ENCODE assay signal across 8 mouse cellular contexts in genomic region chr9:14381353-14382055, GRCm38 (mm10). TPM values are rescaled to one million over a fixed set of nuclear protein-coding genes. Genes with fewer than 3 reads are reported as not detected.
DNase-seq lines count a peak whose midpoint lies in the region; ATAC-seq and TF ChIP-seq lines count a peak whose summit lies in the region.

Gene Endod1, minus strand, starts transcription at chr9:14381507.

- H3K4me3 ChIP-seq in C2C12 (ENCODE audit: insufficient read depth, poor library complexity, severe bottlenecking) = peak within 1 kb of the TSS; percentile 44
- peak within 1 kb of the TSS; percentile 75 for H3K4me3 ChIP-seq in heart, embryonic 10.5 days
- H3K4me3 ChIP-seq in midbrain, embryonic 15.5 days = peak within 1 kb of the TSS; percentile 58

- H3K79me2 ChIP-seq in C2C12 (ENCODE audit: control insufficient read depth, insufficient read depth) = no peaks in the 10 kb centered on the region

- ATAC-seq in Patski = peak; percentile 29
- peak; percentile 83 for ATAC-seq in midbrain, embryonic 15.5 days (replicated peaks)

- 4% methylated on average over 8 of the region's 8 CpGs for WGBS in heart, embryonic 10.5 days
- 2% methylated on average over 8 of the region's 8 CpGs for WGBS in midbrain, embryonic 15.5 days

- H3ac ChIP-seq in C2C12 (ENCODE audit: control insufficient read depth, insufficient read length, low read depth) = peak within 1 kb of the TSS; percentile 74

- CTCF ChIA-PET in Patski (lab: Charles Lee) = interaction anchor here (0.8 to 1.5 kb wide), 2 partner anchors 10 to 13 kb away, joined by 3 to 5 read pairs; no protein-coding TSS in a partner anchor

- no peaks in the 10 kb centered on the region for H3K79me3 ChIP-seq in C2C12 (ENCODE audit: low read depth)

- TF ChIP-seq CTCF in C2C12 (IDR thresholded peaks at IDR 0.05; ENCODE audit: control insufficient read depth, insufficient read depth, insufficient read length) (no peak), Patski (IDR thresholded peaks at IDR 0.05) (no peak)

- no peaks in the 10 kb centered on the region for H3K36me3 ChIP-seq in C2C12 (ENCODE audit: control insufficient read depth, insufficient read depth)
- no peaks in the 10 kb centered on the region for H3K36me3 ChIP-seq in heart, embryonic 10.5 days
- H3K36me3 ChIP-seq in midbrain, embryonic 15.5 days (replicated peaks) = no peaks in the 10 kb centered on the region

- H3K27me3 ChIP-seq in C2C12 (ENCODE audit: control insufficient read depth, insufficient read depth, insufficient read length) (no peaks in the 10 kb centered on the region), Patski (no peaks in the 10 kb centered on the region)
- H3K27me3 ChIP-seq in heart, embryonic 10.5 days (ENCODE audit: insufficient read depth, poor library complexity, severe bottlenecking) = peaks cover 17% of the 10 kb centered on the region
- H3K27me3 ChIP-seq in midbrain, embryonic 15.5 days (replicated peaks) = no peaks in the 10 kb centered on the region

- H3K4me1 ChIP-seq in heart, embryonic 10.5 days = peaks cover 17% of the 10 kb centered on the region
- peaks cover 18% of the 10 kb centered on the region for H3K4me1 ChIP-seq in midbrain, embryonic 15.5 days

- no peak for DNase-seq in Patski (ENCODE audit: low read depth, low spot score)
- peak; percentile 69 for DNase-seq in embryo, embryonic 10 days (ENCODE audit: low spot score)
- DNase-seq in heart, embryonic 10.5 days (ENCODE audit: low spot score) = no peak
- peak; percentile 58 for DNase-seq in kidney, adult 9 months
- DNase-seq in liver = peak; percentile 66
- DNase-seq in thymus, postnatal 4 days = no peak

- H3K27ac ChIP-seq in heart, embryonic 10.5 days = peak within 1 kb of the TSS; percentile 91
- H3K27ac ChIP-seq in midbrain, embryonic 15.5 days = peak within 1 kb of the TSS; percentile 81

- peak within 1 kb of the TSS; percentile 70 for H3K9ac ChIP-seq in midbrain, embryonic 15.5 days

- in situ Hi-C loops in Patski (cut with MboI; ENCODE audit: low pct_unique_long_range_greater_than_20kb) = no loop called here

- no peaks in the 10 kb centered on the region for H3K9me3 ChIP-seq in heart, embryonic 10.5 days
- no peaks in the 10 kb centered on the region for H3K9me3 ChIP-seq in midbrain, embryonic 15.5 days

- H3K4me2 ChIP-seq in midbrain, embryonic 15.5 days = peak within 1 kb of the TSS; percentile 79

- POLR2A ChIA-PET in Patski (lab: Charles Lee) = interaction anchor here (0.7 to 1.2 kb wide), 2 partner anchors 15 to 119 kb away, joined by 3 read pairs; no protein-coding TSS in a partner anchor

TF ChIP-seq in C2C12, 6 proteins besides CTCF, POLR2A, EP300 and RAD21:
- TF ChIP-seq FOSL1 (IDR thresholded peaks at IDR 0.05; ENCODE audit: insufficient read depth, low read length, poor library complexity, severe bottlenecking) (no peak), MYOG (IDR thresholded peaks at IDR 0.05; ENCODE audit: control insufficient read depth, extremely low read depth, insufficient read length) (no peak)
TF ChIP-seq in C2C12: peak in this region for 0.

RNA-seq across cellular contexts. Expression of gene Endod1, which starts in this region (rescaled TPM):
- 4.0 TPM for polyA plus RNA-seq in C2C12 (2012; fragmentation: generic; extraction: Trizol)
- polyA plus RNA-seq in Patski (2021) = 8.6 TPM
- 11.4 TPM in 2 replicates for polyA plus RNA-seq in heart, embryonic 10.5 days (2016; fragmentation: Nextera tagmentation; extraction: Ambion mirVana)
- 25.8 and 27.4 TPM in 2 replicates for polyA plus RNA-seq in midbrain, embryonic 15.5 days (2015; fragmentation: Nextera tagmentation; extraction: Ambion mirVana)

Comparison
In these comparisons a context has a peak if more than half of its experiments do, and no peak if none do; other contexts are left out.
1. DNase-seq: peak in embryo, embryonic 10 days (single experiment), kidney, adult 9 months (single experiment) and liver (single experiment); none in Patski (single experiment), heart, embryonic 10.5 days (single experiment) and thymus, postnatal 4 days (single experiment).
2. Peak in every context shown above with its lines, with median percentiles within 50 percentile points of each other: H3K4me3 ChIP-seq.